Mouse (Mus musculus) gastrocnemius, postnatal 36 days (tissue): ENCODE measurements around the gene Tpm4. TPM values are rescaled to one million over a fixed set of nuclear protein-coding genes. Genes with fewer than 3 reads are reported as not detected.

Source experiments
- DNase-seq, 2 experiments: peaks; one replicate each; pipeline ENCODE4 v3.0.0; 2022
- intact Hi-C: fragments of 180-260 bp; cut with DNase I; formaldehyde crosslinking; loops from one replicate; pipeline ENCODE4 v1.15.1; 2025
- total RNA-seq, 2 experiments: library from RNA; stranded (reverse); gene quantifications; 2 replicates each; pipeline ENCODE4 v1.2.3; 2021

Gene Tpm4
- total RNA-seq, 2 experiments from 2014 or later, result 28.1 to 35.5 TPM

- no peak for DNase-seq
- intact Hi-C loops, result loop anchor here (5.0 kb wide), 1 partner anchor 34 kb away; the partner anchor contains the start of gene Fam32a
These were observed 48.9 kb downstream of the Tpm4 start for GRCm38 (mm10) chr8:72183554-72184202.

- no peak for DNase-seq
- intact Hi-C loops, result no loop called here
These were observed 53.1 kb downstream of the Tpm4 start for GRCm38 (mm10) chr8:72187793-72188331.

DNA sequence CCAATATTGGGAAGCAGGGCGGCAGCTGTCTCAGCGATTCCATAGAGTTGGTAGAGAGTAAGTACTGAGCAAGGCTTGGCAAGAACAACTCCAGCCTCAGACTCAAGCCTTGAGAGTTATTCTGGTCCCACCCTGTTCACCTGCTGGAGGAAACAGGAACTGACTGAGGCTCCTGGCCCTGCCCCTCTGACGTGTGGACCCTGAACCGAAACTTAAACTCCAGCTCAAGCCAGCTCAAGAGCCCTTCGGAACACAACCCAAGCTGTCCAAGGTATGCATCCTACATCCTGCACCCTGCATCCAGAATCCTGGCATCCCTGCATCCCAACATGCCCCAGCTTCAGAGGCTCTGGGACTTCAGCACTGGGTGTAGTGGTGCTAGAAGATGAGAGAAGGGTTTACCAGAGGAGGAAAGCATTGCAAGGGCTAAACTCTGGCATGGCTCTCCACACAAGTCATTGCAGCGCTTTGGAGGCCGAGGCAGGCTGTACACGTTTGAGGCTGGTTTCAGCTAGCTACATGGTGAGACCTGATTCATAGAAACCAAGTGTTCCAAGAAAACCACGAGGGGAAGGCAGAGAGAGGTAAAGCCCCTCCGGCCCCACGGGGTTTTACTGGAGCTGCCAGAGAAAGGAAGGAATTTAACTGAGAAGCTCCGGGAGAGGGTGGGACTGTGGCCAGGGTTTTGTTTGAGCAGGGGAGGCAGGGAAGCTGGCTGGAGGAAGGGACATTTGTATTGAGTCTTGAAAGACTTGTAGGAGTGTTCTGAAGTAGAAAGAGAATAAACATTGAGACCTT, 54.8 kb downstream of the Tpm4 start, which contains the start of gene Hsh2d:
TSS of gene Hsh2d (plus strand) at position 222 of the 798 bp plus-strand sequence.
- DNase-seq, result no peak

DNA sequence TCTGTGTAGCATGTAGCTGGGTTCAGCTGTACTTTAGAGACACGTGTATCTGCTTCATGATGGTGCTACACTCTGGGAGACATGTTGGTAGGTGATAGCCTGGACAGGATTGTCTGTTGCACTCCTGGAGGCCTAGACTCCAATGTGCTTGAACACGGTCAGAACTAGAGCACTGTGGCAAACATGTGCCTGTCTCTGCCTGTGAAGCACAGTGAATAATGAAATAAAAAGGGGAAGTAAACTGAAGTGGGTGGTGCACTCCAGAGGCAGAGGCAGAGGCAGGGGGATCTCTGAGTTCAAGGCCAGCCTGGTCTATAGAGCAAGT, 55.4 kb downstream of the Tpm4 start:
- no peak for DNase-seq
- intact Hi-C loops, result no loop called here

More for the DNA sequence above, 54.8 kb downstream of the Tpm4 start, which contains the start of gene Hsh2d:
- intact Hi-C loops, result no loop called here

GRCm38 (mm10) chr8:72192065-72192464, 57.3 kb downstream of the Tpm4 start:
- no peak for DNase-seq
- intact Hi-C loops, result no loop called here

DNA sequence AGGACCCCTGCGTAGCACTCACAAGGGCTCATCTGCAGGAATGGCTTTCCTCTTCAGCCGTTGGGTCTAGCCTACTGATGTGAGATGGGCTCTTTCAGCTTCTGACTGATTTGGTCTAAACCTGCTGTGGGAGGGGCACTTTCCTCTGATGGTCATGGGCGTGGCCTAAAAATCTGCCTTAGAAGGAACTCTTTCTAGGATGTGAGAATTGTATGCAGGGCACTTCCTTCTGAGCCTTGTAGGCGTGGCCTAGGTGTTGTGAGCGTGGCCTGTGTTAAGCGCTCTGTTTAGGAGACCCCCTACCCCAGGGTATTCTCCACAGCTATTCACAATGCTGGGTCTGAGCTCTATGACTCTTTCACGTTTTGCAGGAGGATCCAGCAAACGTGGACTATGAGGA, 63.2 kb downstream of the Tpm4 start:
- intact Hi-C loops, result no loop called here
- DNase-seq, result no peak

Other genes starting within 250 kb of the Tpm4 start
- gene Zfp882, start 226.4 kb upstream of the Tpm4 start, total RNA-seq, result 1 to 10 TPM; 2.1 to 2.6 TPM
- 10 to 100 TPM; 15.7 to 19.1 TPM for gene Zfp617, start 226.3 kb upstream of the Tpm4 start, total RNA-seq
- 1 to 10 TPM; 2.0 to 2.9 TPM for gene Zfp961, start 183.9 kb upstream of the Tpm4 start, total RNA-seq
- gene Cyp4f18, start 125.3 kb upstream of the Tpm4 start, total RNA-seq, result under 1 TPM in 1 of 2 experiments, not detected in 1; 0.37 TPM
- gene Olfr372, start 93.8 kb upstream of the Tpm4 start, total RNA-seq, result not detected
- gene Olfr373, start 51.8 kb upstream of the Tpm4 start, total RNA-seq, result not detected
- not detected for gene Olfr374, start 27.9 kb upstream of the Tpm4 start, total RNA-seq
- gene Rab8a, start 26.2 kb downstream of the Tpm4 start, total RNA-seq, result 10 to 100 TPM in 1 of 2 experiments, 1 to 10 TPM in 1; 6.0 to 10.0 TPM
- gene Hsh2d, start 54.7 kb downstream of the Tpm4 start, total RNA-seq, result not detected
- gene Cib3, start 77.9 kb downstream of the Tpm4 start, total RNA-seq, result not detected
- gene Gm11034, start 78.7 kb downstream of the Tpm4 start, total RNA-seq, result not detected
- gene Fam32a, start 84.8 kb downstream of the Tpm4 start, total RNA-seq, result 1 to 10 TPM; 8.3 to 8.6 TPM
- 10 to 100 TPM; 21.4 to 22.4 TPM for gene Ap1m1, start 105.0 kb downstream of the Tpm4 start, total RNA-seq
- gene Gm10282, start 170.3 kb downstream of the Tpm4 start, total RNA-seq, result 1 to 10 TPM; 2.0 to 3.0 TPM
- gene Klf2, start 184.1 kb downstream of the Tpm4 start, total RNA-seq, result 10 to 100 TPM in 1 of 2 experiments, 1 to 10 TPM in 1; 9.3 to 26.4 TPM